Mouse (Mus musculus) C2C12 (cell line): Measurements from ENCODE around the gene Dedd2. TPM values are rescaled to one million over a fixed set of nuclear protein-coding genes. Genes with fewer than 3 reads are reported as not detected.
A peak's percentile ranks its signal among the peaks of the same experiment; 100 is the strongest.

Experiments used
- H3K27me3 ChIP-seq: one replicate; pipeline ENCODE4 v1.6.1; 2011; ENCODE audit not compliant: control insufficient read depth, insufficient read depth, insufficient read length
- H3K36me3 ChIP-seq: one replicate; pipeline ENCODE4 v1.6.1; 2011; ENCODE audit not compliant: control insufficient read depth, insufficient read depth
- H3K4me3 ChIP-seq: one replicate; pipeline ENCODE4 v1.5.1; 2011; ENCODE audit warnings: mild to moderate bottlenecking, control low read depth; ENCODE audit not compliant: poor library complexity, insufficient read depth, severe bottlenecking
- H3K79me2 ChIP-seq: one replicate; pipeline ENCODE4 v1.6.1; 2011; ENCODE audit not compliant: control insufficient read depth, insufficient read depth
- H3K79me3 ChIP-seq: one replicate; pipeline ENCODE4 v1.6.1; 2011; ENCODE audit warnings: low read depth, control low read depth
- H3ac ChIP-seq: one replicate; pipeline ENCODE3; 2011; ENCODE audit warnings: low read depth; ENCODE audit not compliant: control insufficient read depth, insufficient read length
- CEBPB ChIP-seq: IDR thresholded peaks from one replicate; pipeline ENCODE4 v1.6.1; 2011; ENCODE audit warnings: low read depth, mild to moderate bottlenecking, control low read depth, moderate library complexity
- CTCF ChIP-seq: IDR thresholded peaks from one replicate; pipeline ENCODE4 v1.5.1; 2011; ENCODE audit not compliant: control insufficient read depth, insufficient read depth, insufficient read length
- FOSL1 ChIP-seq: IDR thresholded peaks from one replicate; pipeline ENCODE4 v1.8.0; 2011; ENCODE audit warnings: mild to moderate bottlenecking, low read length; ENCODE audit not compliant: poor library complexity, insufficient read depth, severe bottlenecking
- MAX ChIP-seq: IDR thresholded peaks from one replicate; pipeline ENCODE4 v1.6.1; 2011; ENCODE audit warnings: mild to moderate bottlenecking, control low read depth
- MYOD1 ChIP-seq: IDR thresholded peaks from one replicate; pipeline ENCODE4 v1.6.1; 2011; ENCODE audit warnings: low read depth; ENCODE audit not compliant: control insufficient read depth, insufficient read length
- MYOG ChIP-seq: IDR thresholded peaks from one replicate; pipeline ENCODE4 v1.6.1; 2011; ENCODE audit not compliant: control insufficient read depth, insufficient read length; ENCODE audit errors: extremely low read depth
- USF1 ChIP-seq: IDR thresholded peaks from one replicate; pipeline ENCODE4 v1.6.1; 2011; ENCODE audit warnings: low read depth, mild to moderate bottlenecking, control low read depth, moderate library complexity
- polyA plus RNA-seq: library from polyadenylated mRNA; unstranded; fragments of >200 nt; fragmentation: generic; extraction: Trizol; gene quantifications from one replicate; pipeline ENCODE4 v1.2.1, GENCODE M21; 2012; ENCODE audit warnings: missing spikeins

Dedd2 gene
- polyA plus RNA-seq, 1 experiment = 5.3 TPM

DNA sequence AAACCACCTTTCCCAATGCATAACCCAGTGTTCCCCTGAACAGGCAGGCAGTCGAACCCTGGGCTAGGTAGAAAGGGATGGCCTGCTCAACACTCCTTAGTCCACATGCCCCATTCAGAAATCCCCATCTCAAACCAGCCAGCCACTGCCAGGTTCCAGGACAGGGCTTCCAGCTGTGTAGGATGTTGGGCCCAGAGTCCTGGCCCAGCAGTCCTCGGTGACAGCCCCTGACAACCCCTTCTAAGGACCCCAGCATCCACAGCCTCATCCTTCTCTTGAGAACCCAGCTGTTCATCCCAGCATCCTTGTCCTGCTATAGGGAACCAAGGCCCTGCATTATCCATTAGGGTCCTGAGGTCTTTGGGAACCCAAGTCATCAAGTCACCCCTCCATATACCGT is 27.1 kb upstream of the Dedd2 start:
- peaks cover 22% of the 10 kb centered on the region for H3K36me3 ChIP-seq
- peak overlapping the region; percentile 92 for H3K4me3 ChIP-seq
- H3K79me2 ChIP-seq = peaks cover 66% of the 10 kb centered on the region
- peaks cover 49% of the 10 kb centered on the region for H3K79me3 ChIP-seq
- H3K27me3 ChIP-seq = no peaks in the 10 kb centered on the region
- peak overlapping the region; percentile 55 for H3ac ChIP-seq
- TF ChIP-seq CTCF (no peak), CEBPB (no peak), MYOG (no peak), MYOD1 (no peak), USF1 (no peak), MAX (no peak), FOSL1 (no peak)

DNA sequence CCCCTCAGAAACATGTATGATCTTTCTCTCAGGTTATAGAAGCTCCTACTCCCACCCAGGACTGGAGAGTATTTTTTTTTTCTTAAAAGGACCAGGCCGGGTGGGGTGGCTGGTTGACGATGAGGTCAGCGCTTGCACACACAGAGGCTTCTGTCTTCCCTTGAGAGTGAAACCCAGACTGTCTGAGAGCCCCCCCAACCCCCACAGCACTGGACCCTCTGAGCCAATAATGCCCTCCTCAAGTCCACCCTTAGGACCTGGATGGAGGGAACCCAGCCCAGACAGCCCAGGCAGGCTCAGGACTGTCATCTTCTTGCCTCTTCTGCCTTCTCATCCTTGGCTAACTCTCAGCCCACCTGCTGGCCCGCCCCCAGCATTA is 26.3 kb upstream of the Dedd2 start:
- peak overlapping the region; percentile 37 for H3ac ChIP-seq
- TF ChIP-seq MYOG (no peak), MYOD1 (no peak), MAX (no peak), CTCF (no peak), FOSL1 (no peak), CEBPB (no peak), USF1 (no peak)
- H3K27me3 ChIP-seq = no peaks in the 10 kb centered on the region
- H3K36me3 ChIP-seq = peaks cover 23% of the 10 kb centered on the region
- peaks cover 72% of the 10 kb centered on the region for H3K79me2 ChIP-seq
- H3K4me3 ChIP-seq = peak overlapping the region; percentile 18
- H3K79me3 ChIP-seq = peaks cover 49% of the 10 kb centered on the region

DNA sequence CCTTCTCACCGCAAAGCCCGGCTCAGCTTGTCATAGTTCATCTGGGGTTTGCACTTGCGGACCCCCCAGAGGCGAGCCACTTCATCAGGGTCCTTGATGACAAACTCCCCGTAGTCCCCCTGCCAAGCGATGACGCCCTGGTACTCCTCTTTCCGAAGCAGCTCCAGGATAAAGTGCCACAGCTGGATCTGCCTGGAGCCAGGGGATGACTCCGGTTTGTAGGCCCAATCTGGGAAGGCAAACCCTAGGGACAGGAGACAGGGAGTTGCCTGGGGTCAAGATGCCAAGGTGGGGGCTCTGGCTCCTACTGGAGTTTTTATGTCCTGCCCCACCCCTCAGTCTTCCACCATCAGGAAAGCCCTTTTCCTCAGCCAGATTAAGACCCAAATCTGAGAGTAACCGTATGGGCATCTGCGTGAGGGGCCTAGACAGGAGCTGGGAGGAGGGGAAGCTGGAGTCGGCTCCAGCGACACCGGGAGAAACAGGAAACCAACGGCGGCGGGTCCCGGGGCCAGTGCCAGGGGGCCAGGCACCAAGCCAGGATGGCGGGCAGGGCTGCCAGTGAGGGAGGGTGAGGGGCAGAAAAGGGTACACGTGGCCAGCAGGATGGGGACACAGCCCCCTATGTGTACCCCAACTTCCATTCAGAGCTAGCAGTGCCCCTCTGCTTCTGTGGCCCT is 25.8 kb upstream of the Dedd2 start:
- Histone ChIP-seq H3K36me3 (peaks cover 23% of the 10 kb centered on the region), H3ac (no peak overlapping the region), H3K79me2 (peaks cover 72% of the 10 kb centered on the region), H3K27me3 (no peaks in the 10 kb centered on the region), H3K4me3 (no peak overlapping the region), H3K79me3 (peaks cover 49% of the 10 kb centered on the region)
- no peak for TF ChIP-seq CEBPB
- no peak for TF ChIP-seq CTCF
- no peak for TF ChIP-seq FOSL1
- no peak for TF ChIP-seq MYOD1
- TF ChIP-seq MYOG = no peak
- TF ChIP-seq MAX = no peak
- TF ChIP-seq USF1 = no peak

- H3K36me3 ChIP-seq = peaks cover 32% of the 10 kb centered on the region
- TF ChIP-seq MYOG (no peak), USF1 (no peak), FOSL1 (no peak)
- peaks cover 63% of the 10 kb centered on the region for H3K79me2 ChIP-seq
- H3K27me3 ChIP-seq = no peaks in the 10 kb centered on the region
- no peak overlapping the region for H3ac ChIP-seq
- peaks cover 43% of the 10 kb centered on the region for H3K79me3 ChIP-seq
- H3K4me3 ChIP-seq = no peak overlapping the region
Measured at GRCm38 (mm10) chr7:25244562-25245369, 24.4 kb upstream of the Dedd2 start.

DNA sequence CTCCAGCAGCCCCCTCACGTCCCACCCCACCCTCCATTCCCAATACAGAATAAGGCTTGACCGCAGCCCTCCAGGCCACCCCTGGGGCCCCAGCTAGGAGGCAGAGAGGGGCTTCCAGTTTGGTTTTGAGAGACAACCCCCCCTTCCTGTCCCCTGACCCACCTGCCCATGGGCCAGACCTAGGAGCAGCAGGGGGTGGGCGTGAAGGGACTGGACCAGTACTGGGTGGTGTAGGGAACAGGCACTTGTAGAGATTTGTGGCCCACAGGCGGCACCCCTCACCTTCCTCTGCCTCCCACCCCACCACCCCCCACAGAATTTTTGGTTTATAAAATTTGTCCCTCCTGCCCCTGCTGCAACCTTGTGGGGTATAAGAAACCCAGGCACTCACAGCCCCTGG is 22.9 kb upstream of the Dedd2 start:
- TF ChIP-seq MYOG (no peak), USF1 (no peak), CTCF (no peak), FOSL1 (no peak), MYOD1 (no peak), CEBPB (no peak), MAX (no peak)
- Histone ChIP-seq H3ac (no peak overlapping the region), H3K36me3 (peaks cover 32% of the 10 kb centered on the region), H3K79me2 (peaks cover 50% of the 10 kb centered on the region), H3K4me3 (no peak overlapping the region), H3K79me3 (peaks cover 35% of the 10 kb centered on the region), H3K27me3 (no peaks in the 10 kb centered on the region)
